Mouse (Mus musculus): ENCODE data around the gene Depdc5.

- no peak for TF ChIP-seq GATA1 (IDR thresholded peaks at IDR 0.05; ENCODE audit: low read length)
- TF ChIP-seq TAL1 (IDR thresholded peaks at IDR 0.05; ENCODE audit: low read length): no peak
Observed at GRCm38 (mm10) chr5:32863253-32864228, at the start of gene Depdc5.

All from erythroblast, embryonic 14.5 days (primary cell).